Mouse (Mus musculus) spleen, adult 2 months (tissue): Measurements from ENCODE around the gene Kifc3.

Experiments
- CTCF ChIP-seq: fragments of 200-500 bp; IDR thresholded peaks from 2 replicates; pipeline ENCODE4 v1.5.1; 2011; ENCODE audit warnings: mild to moderate bottlenecking, inconsistent platforms; ENCODE audit not compliant: insufficient read depth, insufficient read length, insufficient replicate concordance; ENCODE audit errors: extremely low read depth
- POLR2A ChIP-seq: fragments of 200-500 bp; IDR thresholded peaks from 2 replicates; pipeline ENCODE4 v1.6.1; 2011; ENCODE audit warnings: low read depth, low read length, inconsistent platforms

GRCm38 (mm10) chr8:95245180-95245579, 42.6 kb upstream of the Kifc3 start:
- TF ChIP-seq POLR2A = no peak
- TF ChIP-seq CTCF = no peak
